Mouse (Mus musculus): ENCODE measurements around the gene Scube1.

GRCm38 (mm10) chr15:83584741-83585220 is 140.0 kb downstream of the Scube1 start:
- TF ChIP-seq USF1 (IDR thresholded peaks at IDR 0.05; ENCODE audit: low read depth, low read length) (no peak), CTCF (conservative IDR thresholded peaks at IDR 0.05 in 1 of 2, IDR thresholded peaks at IDR 0.05 in 1 of 2; ENCODE audit: low read depth in 2 of 2, low read length in 2 of 2) (no peak), EP300 (IDR thresholded peaks at IDR 0.05; ENCODE audit: low read length) (no peak)

Measured in CH12.LX (cell line).